Mouse (Mus musculus): ENCODE measurements around the gene Agtpbp1. TPM values are rescaled to one million over a fixed set of nuclear protein-coding genes. Genes with fewer than 3 reads are reported as not detected.

The Agtpbp1 gene
- polyA plus RNA-seq (2015; fragmentation: Nextera tagmentation; extraction: Ambion mirVana), result 9.2 and 9.4 TPM in 2 replicates

- Histone ChIP-seq H3K4me3 (peak within 1 kb of the TSS; percentile 90), H3K36me3 (peaks cover 32% of the 10 kb centered on the region), H3K27ac (replicated peaks) (peak within 1 kb of the TSS; percentile 80), H3K4me1 (peaks cover 35% of the 10 kb centered on the region), H3K4me2 (peak within 1 kb of the TSS; percentile 82), H3K9ac (peak within 1 kb of the TSS; percentile 94), H3K27me3 (replicated peaks) (no peaks in the 10 kb centered on the region), H3K9me3 (no peaks in the 10 kb centered on the region)
- ATAC-seq (ENCODE audit: extremely low read depth, insufficient number of reproducible peaks, low FRiP score, low TSS enrichment), result peak; percentile 96
- WGBS, result under 1% methylated on average over 80 of the region's 83 CpGs
Observed at GRCm38 (mm10) chr13:59584947-59585647, at the start of gene Agtpbp1, which contains the start of gene Naa35. Gene Agtpbp1, minus strand, starts transcription at chr13:59585227. Gene Naa35, plus strand, starts transcription at chr13:59585259.

GRCm38 (mm10) chr13:59634637-59635036 lies 49.6 kb upstream of the Agtpbp1 start:
- ATAC-seq (ENCODE audit: extremely low read depth, insufficient number of reproducible peaks, low FRiP score, low TSS enrichment), result no peak
- Histone ChIP-seq H3K9ac (no peak overlapping the region), H3K9me3 (no peaks in the 10 kb centered on the region), H3K4me2 (no peak overlapping the region), H3K4me3 (no peak overlapping the region), H3K36me3 (peaks cover 96% of the 10 kb centered on the region), H3K27me3 (replicated peaks) (no peaks in the 10 kb centered on the region), H3K4me1 (peaks cover 8% of the 10 kb centered on the region), H3K27ac (replicated peaks) (no peak overlapping the region)
- 72% methylated on average over 5 of the region's 5 CpGs for WGBS

- no peak for ATAC-seq (ENCODE audit: extremely low read depth, insufficient number of reproducible peaks, low FRiP score, low TSS enrichment)
- Histone ChIP-seq H3K4me2 (no peak overlapping the region), H3K9me3 (no peaks in the 10 kb centered on the region), H3K36me3 (peaks cover 90% of the 10 kb centered on the region), H3K4me1 (peaks cover 31% of the 10 kb centered on the region), H3K4me3 (no peak overlapping the region), H3K9ac (peak overlapping the region; percentile 33; the same call in 1 of the 2 replicates), H3K27me3 (replicated peaks) (no peaks in the 10 kb centered on the region), H3K27ac (replicated peaks) (0 out of 2 replicates have a peak overlapping the region, but pooled peaks have one; percentile 3)
- whole genome bisulfite sequencing, result 68% methylated on average over 7 of the region's 7 CpGs
Observed at GRCm38 (mm10) chr13:59626739-59627138, 41.7 kb upstream of the Agtpbp1 start.

GRCm38 (mm10) chr13:59624903-59625302 lies 39.9 kb upstream of the Agtpbp1 start:
- Histone ChIP-seq H3K9ac (no peak overlapping the region), H3K36me3 (peaks cover 90% of the 10 kb centered on the region), H3K27me3 (replicated peaks) (no peaks in the 10 kb centered on the region), H3K27ac (replicated peaks) (peak overlapping the region; percentile 89), H3K4me3 (no peak overlapping the region), H3K4me2 (peak overlapping the region; percentile 44), H3K9me3 (no peaks in the 10 kb centered on the region), H3K4me1 (peaks cover 31% of the 10 kb centered on the region)
- ATAC-seq (ENCODE audit: extremely low read depth, insufficient number of reproducible peaks, low FRiP score, low TSS enrichment), result peak; percentile 68; the same call in 1 of the 2 replicates
- 33% methylated on average over 5 of the region's 5 CpGs for WGBS

GRCm38 (mm10) chr13:59624389-59624788 lies 39.4 kb upstream of the Agtpbp1 start:
- Histone ChIP-seq H3K27me3 (replicated peaks) (no peaks in the 10 kb centered on the region), H3K4me1 (peaks cover 31% of the 10 kb centered on the region), H3K36me3 (peaks cover 88% of the 10 kb centered on the region), H3K4me2 (no peak overlapping the region), H3K27ac (replicated peaks) (peak overlapping the region; percentile 89), H3K9me3 (no peaks in the 10 kb centered on the region), H3K4me3 (no peak overlapping the region), H3K9ac (no peak overlapping the region)
- WGBS, result 42% methylated on average over 3 of the region's 3 CpGs
- ATAC-seq (ENCODE audit: extremely low read depth, insufficient number of reproducible peaks, low FRiP score, low TSS enrichment), result no peak

GRCm38 (mm10) chr13:59621643-59622489 lies 36.8 kb upstream of the Agtpbp1 start:
- H3K36me3 ChIP-seq, result peaks cover 88% of the 10 kb centered on the region
- no peaks in the 10 kb centered on the region for H3K9me3 ChIP-seq
- H3K4me2 ChIP-seq, result no peak overlapping the region
- no peak overlapping the region for H3K27ac ChIP-seq (replicated peaks)
- no peak overlapping the region for H3K4me3 ChIP-seq
- H3K9ac ChIP-seq, result no peak overlapping the region
- peaks cover 31% of the 10 kb centered on the region for H3K4me1 ChIP-seq
- 81% methylated on average over 7 of the region's 7 CpGs for WGBS
- H3K27me3 ChIP-seq (replicated peaks), result no peaks in the 10 kb centered on the region
- no peak for ATAC-seq (ENCODE audit: extremely low read depth, insufficient number of reproducible peaks, low FRiP score, low TSS enrichment)

- H3K4me1 ChIP-seq, result no peaks in the 10 kb centered on the region
- no peak for ATAC-seq (ENCODE audit: extremely low read depth, insufficient number of reproducible peaks, low FRiP score, low TSS enrichment)
- H3K4me2 ChIP-seq, result no peak overlapping the region
- H3K36me3 ChIP-seq, result peaks cover 84% of the 10 kb centered on the region
- no peak overlapping the region for H3K4me3 ChIP-seq
- no peak overlapping the region for H3K9ac ChIP-seq
- no peaks in the 10 kb centered on the region for H3K27me3 ChIP-seq (replicated peaks)
- no peak overlapping the region for H3K27ac ChIP-seq (replicated peaks)
- no peaks in the 10 kb centered on the region for H3K9me3 ChIP-seq
- 53% methylated on average over 6 of the region's 6 CpGs for WGBS
Observed at GRCm38 (mm10) chr13:59618463-59618862, 33.4 kb upstream of the Agtpbp1 start.

GRCm38 (mm10) chr13:59615554-59615953 lies 30.5 kb upstream of the Agtpbp1 start:
- Histone ChIP-seq H3K4me1 (peaks cover 5% of the 10 kb centered on the region), H3K36me3 (peaks cover 83% of the 10 kb centered on the region), H3K9ac (no peak overlapping the region), H3K9me3 (no peaks in the 10 kb centered on the region), H3K4me2 (no peak overlapping the region), H3K27ac (replicated peaks) (no peak overlapping the region), H3K27me3 (replicated peaks) (no peaks in the 10 kb centered on the region), H3K4me3 (no peak overlapping the region)
- 82% methylated on average over 4 of the region's 4 CpGs for WGBS
- no peak for ATAC-seq (ENCODE audit: extremely low read depth, insufficient number of reproducible peaks, low FRiP score, low TSS enrichment)

- peaks cover 9% of the 10 kb centered on the region for H3K4me1 ChIP-seq
- H3K36me3 ChIP-seq, result peaks cover 82% of the 10 kb centered on the region
- H3K4me3 ChIP-seq, result no peak overlapping the region
- WGBS, result 90% methylated on average over 4 of the region's 4 CpGs
- H3K9me3 ChIP-seq, result no peaks in the 10 kb centered on the region
- H3K27ac ChIP-seq (replicated peaks), result no peak overlapping the region
- no peak overlapping the region for H3K9ac ChIP-seq
- no peak for ATAC-seq (ENCODE audit: extremely low read depth, insufficient number of reproducible peaks, low FRiP score, low TSS enrichment)
- no peak overlapping the region for H3K4me2 ChIP-seq
- H3K27me3 ChIP-seq (replicated peaks), result no peaks in the 10 kb centered on the region
Observed at GRCm38 (mm10) chr13:59615152-59615551, 30.1 kb upstream of the Agtpbp1 start.

GRCm38 (mm10) chr13:59613868-59614267 lies 28.8 kb upstream of the Agtpbp1 start:
- Histone ChIP-seq H3K27ac (replicated peaks) (no peak overlapping the region), H3K4me1 (peaks cover 15% of the 10 kb centered on the region), H3K9me3 (no peaks in the 10 kb centered on the region), H3K4me3 (no peak overlapping the region), H3K9ac (no peak overlapping the region), H3K27me3 (replicated peaks) (no peaks in the 10 kb centered on the region), H3K4me2 (no peak overlapping the region), H3K36me3 (peaks cover 82% of the 10 kb centered on the region)
- WGBS, result 63% methylated on average over 4 of the region's 4 CpGs
- no peak for ATAC-seq (ENCODE audit: extremely low read depth, insufficient number of reproducible peaks, low FRiP score, low TSS enrichment)

GRCm38 (mm10) chr13:59610437-59610836 lies 25.4 kb upstream of the Agtpbp1 start:
- H3K4me3 ChIP-seq, result no peak overlapping the region
- WGBS, result 73% methylated on average over 2 of the region's 2 CpGs
- ATAC-seq (ENCODE audit: extremely low read depth, insufficient number of reproducible peaks, low FRiP score, low TSS enrichment), result no peak
- H3K9ac ChIP-seq, result peak overlapping the region; percentile 45; the same call in 1 of the 2 replicates
- H3K4me1 ChIP-seq, result peaks cover 15% of the 10 kb centered on the region
- H3K4me2 ChIP-seq, result no peak overlapping the region
- no peaks in the 10 kb centered on the region for H3K9me3 ChIP-seq
- H3K27me3 ChIP-seq (replicated peaks), result no peaks in the 10 kb centered on the region
- peak overlapping the region; percentile 88 for H3K27ac ChIP-seq (replicated peaks)
- H3K36me3 ChIP-seq, result peaks cover 93% of the 10 kb centered on the region
